Mouse (Mus musculus) embryonic facial prominence, embryonic 12.5 days (tissue): ENCODE data around the gene Cdk18. TPM values are rescaled to one million over a fixed set of nuclear protein-coding genes. Genes with fewer than 3 reads are reported as not detected.
"Not testable (repeated sequence)": the region's sequence is repeated elsewhere in the genome, so short reads cannot be mapped to it uniquely, and the experiment has no call there.

Source experiments
- ATAC-seq: fragments of 200-750 bp; cut with Nextera tagmentation; 2 replicates; pipeline ENCODE4 v1.8.0; 2017; ENCODE audit not compliant: insufficient number of reproducible peaks, insufficient read depth, low FRiP score, low TSS enrichment
- H3K27ac ChIP-seq: fragments of 300-500 bp; sonication (generic); 2 replicates; pipeline ENCODE4 v1.5.1; 2016; ENCODE audit warnings: mild to moderate bottlenecking
- H3K27me3 ChIP-seq: fragments of 300-500 bp; sonication (generic); 2 replicates; pipeline ENCODE4 v1.6.1; 2016; ENCODE audit warnings: mild to moderate bottlenecking, moderate library complexity
- H3K36me3 ChIP-seq: fragments of 300-500 bp; sonication (generic); 2 replicates; pipeline ENCODE4 v1.6.1; 2016; ENCODE audit warnings: mild to moderate bottlenecking
- H3K4me1 ChIP-seq: fragments of 300-500 bp; sonication (generic); 2 replicates; pipeline ENCODE4 v1.6.1; 2016
- H3K4me2 ChIP-seq: fragments of 300-500 bp; sonication (generic); replicated peaks from 2 replicates; pipeline ENCODE4 v1.6.1; 2016; ENCODE audit warnings: mild to moderate bottlenecking, moderate library complexity
- H3K4me3 ChIP-seq: fragments of 300-500 bp; sonication (generic); 2 replicates; pipeline ENCODE4 v1.5.1; 2016; ENCODE audit warnings: mild to moderate bottlenecking
- H3K9ac ChIP-seq: fragments of 300-500 bp; sonication (generic); 2 replicates; pipeline ENCODE4 v1.6.1; 2016; ENCODE audit warnings: mild to moderate bottlenecking, moderate library complexity
- H3K9me3 ChIP-seq: fragments of 300-500 bp; sonication (generic); 2 replicates; pipeline ENCODE4 v1.6.1; 2016; ENCODE audit warnings: mild to moderate bottlenecking, moderate library complexity
- WGBS: fragments of 180-500 bp; shearing (Covaris S2); methylation state at CpG from one replicate; pipeline ENCODE4 v1.1.7; 2016; 5-methylcytosine and 5-hydroxymethylcytosine counted together
- polyA plus RNA-seq: library from polyadenylated mRNA; unstranded; fragments of >200 nt; fragmentation: Nextera tagmentation; extraction: Ambion mirVana; gene quantifications from 2 replicates; pipeline ENCODE4 v1.2.1, GENCODE M21; 2016

The Cdk18 gene
- polyA plus RNA-seq, result 2.9 and 3.3 TPM in 2 replicates

DNA sequence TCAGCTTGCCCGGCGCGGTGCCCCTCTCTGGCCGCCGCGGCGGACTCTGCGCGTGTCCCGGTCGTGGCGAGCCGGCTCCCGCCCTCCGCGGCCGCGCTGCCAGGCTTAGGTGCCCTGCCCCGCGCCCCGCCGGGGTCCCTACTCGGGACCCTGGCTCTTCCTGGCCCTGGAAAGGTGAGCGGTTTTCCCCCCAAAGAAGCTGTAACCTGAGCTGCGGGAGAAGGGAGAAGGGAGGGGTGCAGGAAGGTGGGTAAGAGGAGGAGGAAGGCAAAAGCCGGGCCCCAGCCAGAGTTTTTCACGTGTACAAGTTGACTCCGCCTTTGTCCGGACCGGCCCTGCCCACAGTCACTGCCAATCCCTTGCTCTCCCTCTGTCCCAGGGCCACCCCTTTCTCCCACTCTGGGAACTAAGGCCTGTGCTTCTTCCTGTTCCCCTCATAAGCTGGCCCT lies at the start of gene Cdk18:
Gene Cdk18 (minus strand): TSS at position 269 of the 449 bp plus-strand sequence.
- Histone ChIP-seq H3K9me3 (no peaks in the 10 kb centered on the region), H3K27ac (no peak within 1 kb of the TSS), H3K4me3 (peak within 1 kb of the TSS; percentile 61), H3K36me3 (no peaks in the 10 kb centered on the region), H3K4me2 (peak within 1 kb of the TSS; percentile 91), H3K9ac (peak within 1 kb of the TSS; percentile 54), H3K27me3 (peaks cover 25% of the 10 kb centered on the region), H3K4me1 (peaks cover 14% of the 10 kb centered on the region; the same call in 1 of the 2 replicates)
- ATAC-seq, result peak; percentile 65
- WGBS, result under 1% methylated on average over 30 of the region's 30 CpGs

DNA sequence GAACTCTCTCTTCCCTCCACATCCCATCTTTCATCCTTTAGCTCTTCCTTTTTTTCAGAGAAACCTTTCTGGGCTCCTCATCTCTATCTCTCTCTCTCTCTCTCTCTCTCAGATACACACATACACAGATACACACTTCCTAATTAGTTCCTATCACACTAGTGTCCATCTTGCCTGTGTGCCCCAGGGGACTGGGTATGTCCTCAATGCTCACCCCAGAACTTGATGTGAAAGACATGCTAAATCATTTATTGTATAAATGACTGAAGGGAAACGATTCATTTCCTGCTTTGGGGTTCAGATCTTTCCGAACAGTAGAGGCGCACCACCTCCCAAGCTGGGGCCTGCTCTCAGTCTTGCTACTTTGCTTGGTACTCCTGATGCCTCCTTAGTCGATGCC lies 49.7 kb upstream of the Cdk18 start:
- Histone ChIP-seq H3K4me2 (no peak overlapping the region), H3K36me3 (no peaks in the 10 kb centered on the region), H3K27me3 (peaks cover 65% of the 10 kb centered on the region), H3K4me1 (peaks cover 22% of the 10 kb centered on the region), H3K9ac (no peak overlapping the region), H3K27ac (no peak overlapping the region), H3K4me3 (no peak overlapping the region), H3K9me3 (no peaks in the 10 kb centered on the region)
- ATAC-seq, result no peak
- WGBS, result 37% methylated on average over 4 of the region's 4 CpGs

DNA sequence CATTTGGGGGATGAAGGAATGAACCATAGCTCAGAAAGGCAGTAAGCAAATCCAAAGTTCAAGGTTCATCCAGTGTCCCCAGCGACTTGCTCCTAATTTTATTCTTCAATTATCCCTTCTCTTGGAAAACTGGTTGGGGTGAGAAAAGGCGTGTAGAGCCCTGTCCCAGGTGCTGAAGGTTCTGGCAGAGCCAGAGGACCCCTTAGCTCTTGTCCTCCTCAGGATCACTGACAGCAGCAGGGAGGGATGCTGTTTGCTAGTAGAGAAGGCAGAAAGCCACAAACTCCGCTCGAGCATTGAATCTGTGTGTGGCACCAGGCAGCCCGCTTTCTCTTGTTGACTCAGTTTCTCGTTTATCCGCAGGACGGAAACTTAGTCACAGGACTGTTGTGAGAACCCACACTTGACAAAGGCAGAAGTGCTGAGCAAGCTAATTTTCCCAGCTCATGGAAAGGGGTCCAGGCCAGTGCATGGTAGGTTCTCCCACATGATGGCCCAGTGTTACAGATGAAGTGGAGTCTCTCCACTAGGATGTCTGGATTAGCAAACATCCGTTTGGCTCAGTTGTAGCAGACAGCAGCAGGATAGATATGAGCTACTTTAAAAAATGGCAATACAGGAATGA lies 49.1 kb upstream of the Cdk18 start:
- Histone ChIP-seq H3K27me3 (peaks cover 59% of the 10 kb centered on the region), H3K9ac (no peak overlapping the region), H3K27ac (no peak overlapping the region), H3K4me3 (no peak overlapping the region), H3K4me1 (peaks cover 22% of the 10 kb centered on the region), H3K36me3 (no peaks in the 10 kb centered on the region), H3K4me2 (no peak overlapping the region), H3K9me3 (no peaks in the 10 kb centered on the region)
- ATAC-seq, result no peak
- 32% methylated on average over 9 of the region's 9 CpGs for WGBS

DNA sequence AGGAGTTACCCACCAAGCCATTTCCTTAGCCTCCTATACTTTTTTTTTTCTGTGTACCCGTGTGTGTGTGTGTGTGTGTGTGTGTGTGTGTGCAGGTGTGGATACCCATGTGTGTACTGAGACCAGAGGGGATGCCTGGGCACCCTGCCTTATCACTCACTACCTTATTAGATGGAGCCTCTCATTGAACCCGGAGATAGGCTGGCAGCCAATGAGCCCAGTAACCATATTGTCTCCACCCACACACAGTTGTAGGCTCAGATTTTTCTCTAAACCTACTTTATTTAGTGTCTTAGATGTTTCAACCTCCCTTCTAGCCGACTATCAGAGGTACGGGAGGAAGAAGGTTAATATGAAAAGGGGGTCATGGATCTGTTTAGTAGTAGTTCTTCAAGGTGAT lies 46.8 kb upstream of the Cdk18 start:
- no peak overlapping the region for H3K27ac ChIP-seq
- H3K27me3 ChIP-seq, result peaks cover 41% of the 10 kb centered on the region
- WGBS, result 84% methylated on average over 4 of the region's 4 CpGs

DNA sequence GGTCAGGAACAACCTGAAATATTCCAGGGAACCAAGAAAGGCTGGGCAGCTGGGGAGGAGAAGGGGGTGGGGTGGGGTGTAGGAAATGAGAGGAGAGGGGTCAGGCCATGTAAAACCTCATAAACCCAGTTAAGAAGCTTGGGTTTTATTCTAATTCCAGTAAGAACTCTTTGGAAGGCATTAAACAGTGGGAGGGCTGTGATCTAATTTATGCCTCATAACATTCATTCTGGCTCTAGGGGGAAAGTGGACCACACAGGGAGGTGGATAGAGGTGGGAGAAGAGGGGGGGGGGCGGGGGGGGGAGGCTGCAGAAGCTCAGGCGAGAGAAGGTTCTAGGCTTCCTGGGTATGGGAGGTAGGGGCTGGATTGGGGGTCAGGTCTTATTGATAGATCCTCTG lies 32.1 kb upstream of the Cdk18 start:
- Histone ChIP-seq H3K36me3 (no peaks in the 10 kb centered on the region), H3K4me1 (peaks cover 7% of the 10 kb centered on the region; the same call in 1 of the 2 replicates), H3K4me2 (no peak overlapping the region), H3K27me3 (peaks cover 10% of the 10 kb centered on the region; the same call in 1 of the 2 replicates), H3K9ac (no peak overlapping the region), H3K9me3 (no peaks in the 10 kb centered on the region), H3K4me3 (no peak overlapping the region), H3K27ac (no peak overlapping the region)
- 27% methylated on average over 2 of the region's 2 CpGs for WGBS
- no peak for ATAC-seq

More for the DNA sequence above, 46.8 kb upstream of the Cdk18 start:
- ATAC-seq, result no peak
- Histone ChIP-seq H3K4me2 (no peak overlapping the region), H3K36me3 (no peaks in the 10 kb centered on the region), H3K4me1 (peaks cover 9% of the 10 kb centered on the region), H3K4me3 (no peak overlapping the region), H3K9me3 (no peaks in the 10 kb centered on the region), H3K9ac (no peak overlapping the region)

DNA sequence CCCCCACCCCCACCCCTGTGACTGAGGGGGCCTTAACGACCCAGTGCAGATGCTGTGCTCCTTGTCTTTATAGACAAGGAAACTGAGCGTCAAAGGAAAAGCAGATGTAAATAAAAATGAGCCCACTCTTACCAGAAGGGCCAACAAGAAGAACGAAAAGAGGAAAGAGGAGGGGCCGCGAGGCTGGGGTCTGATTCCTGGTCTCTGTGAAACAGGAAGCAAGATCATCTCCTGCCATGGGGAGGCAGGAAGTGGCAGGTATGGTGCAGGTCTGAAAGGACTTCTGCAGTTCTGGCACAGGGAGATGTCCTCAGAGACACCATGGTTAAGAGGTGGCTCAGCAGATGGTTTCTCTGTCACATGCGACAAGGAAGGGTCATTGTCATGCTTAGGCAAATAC lies 31.2 kb upstream of the Cdk18 start:
- no peak overlapping the region for H3K27ac ChIP-seq
- H3K4me1 ChIP-seq, result peaks cover 7% of the 10 kb centered on the region; the same call in 1 of the 2 replicates
- ATAC-seq, result no peak
- no peak overlapping the region for H3K4me3 ChIP-seq
- H3K9ac ChIP-seq, result no peak overlapping the region
- H3K4me2 ChIP-seq, result no peak overlapping the region
- H3K27me3 ChIP-seq, result peaks cover 10% of the 10 kb centered on the region; the same call in 1 of the 2 replicates
- 54% methylated on average over 6 of the region's 6 CpGs for WGBS
- no peaks in the 10 kb centered on the region for H3K36me3 ChIP-seq
- no peaks in the 10 kb centered on the region for H3K9me3 ChIP-seq

DNA sequence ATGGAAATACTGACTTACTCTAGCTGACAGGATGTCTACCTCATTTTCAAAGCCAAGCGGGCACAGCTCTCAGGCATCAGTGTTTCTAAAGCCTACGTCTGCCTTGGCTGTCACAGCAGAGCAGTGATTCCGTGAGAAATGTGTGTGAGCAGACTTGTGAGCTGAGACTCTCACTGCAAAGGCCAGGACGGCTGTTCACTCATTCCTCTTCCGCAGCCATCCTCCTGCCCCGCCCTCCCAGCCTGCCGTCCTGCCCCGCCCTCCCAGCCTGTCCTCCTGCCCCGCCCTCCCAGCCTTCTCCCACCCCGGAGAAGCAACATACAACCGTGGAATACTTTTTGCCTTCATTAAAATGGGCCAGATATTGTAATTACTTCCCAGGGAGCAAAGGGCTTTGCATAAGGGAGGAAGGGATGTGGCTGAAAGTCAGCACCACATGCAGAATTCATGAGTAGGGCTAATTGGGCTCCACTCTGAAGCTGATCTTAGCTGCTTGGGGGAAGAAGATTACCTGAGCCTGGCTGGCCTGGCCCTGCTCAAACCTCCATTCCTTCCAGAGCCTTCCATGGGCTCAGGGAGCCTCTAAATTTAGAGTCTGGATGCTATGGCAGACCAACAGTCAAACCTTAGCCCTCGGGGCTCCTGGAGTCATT lies 28.8 kb upstream of the Cdk18 start:
- peaks cover 7% of the 10 kb centered on the region; the same call in 1 of the 2 replicates for H3K4me1 ChIP-seq

DNA sequence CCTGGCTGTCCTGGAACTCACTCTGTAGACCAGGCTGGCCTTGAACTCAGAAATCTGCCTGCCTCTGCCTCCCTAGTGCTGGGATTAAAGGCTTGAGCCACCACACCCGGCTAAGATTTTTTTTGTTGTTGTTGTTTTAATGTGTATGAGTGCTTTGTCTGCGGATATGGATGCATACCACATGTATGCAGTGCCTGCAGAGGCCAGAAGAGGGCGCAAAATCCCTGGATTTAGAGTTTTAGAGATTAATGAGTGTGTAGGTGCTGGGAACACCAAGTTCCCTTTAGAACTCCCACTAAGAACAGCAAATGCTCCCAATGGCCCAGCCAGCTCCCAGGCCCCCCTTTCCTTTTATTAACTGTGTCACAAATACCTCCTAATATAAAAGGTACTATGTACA lies 26.4 kb upstream of the Cdk18 start:
- Histone ChIP-seq H3K4me3 (no peak overlapping the region), H3K27me3 (peaks cover 14% of the 10 kb centered on the region; the same call in 1 of the 2 replicates), H3K4me1 (peaks cover 7% of the 10 kb centered on the region; the same call in 1 of the 2 replicates), H3K36me3 (no peaks in the 10 kb centered on the region), H3K4me2 (no peak overlapping the region), H3K9ac (no peak overlapping the region), H3K9me3 (no peaks in the 10 kb centered on the region), H3K27ac (no peak overlapping the region)
- 58% methylated on average over 3 of the region's 3 CpGs for WGBS
- no peak for ATAC-seq

More for the DNA sequence above, 28.8 kb upstream of the Cdk18 start:
- Histone ChIP-seq H3K9me3 (no peaks in the 10 kb centered on the region), H3K9ac (no peak overlapping the region; the same call in 1 of the 2 replicates), H3K4me2 (peak overlapping the region; percentile 44), H3K27me3 (peaks cover 14% of the 10 kb centered on the region; the same call in 1 of the 2 replicates), H3K27ac (0 out of 2 replicates have a peak overlapping the region, but pooled peaks have one; percentile 1), H3K4me3 (peak overlapping the region; percentile 17; the same call in 1 of the 2 replicates), H3K36me3 (no peaks in the 10 kb centered on the region)
- ATAC-seq, result no peak
- 7% methylated on average over 12 of the region's 12 CpGs for WGBS

DNA sequence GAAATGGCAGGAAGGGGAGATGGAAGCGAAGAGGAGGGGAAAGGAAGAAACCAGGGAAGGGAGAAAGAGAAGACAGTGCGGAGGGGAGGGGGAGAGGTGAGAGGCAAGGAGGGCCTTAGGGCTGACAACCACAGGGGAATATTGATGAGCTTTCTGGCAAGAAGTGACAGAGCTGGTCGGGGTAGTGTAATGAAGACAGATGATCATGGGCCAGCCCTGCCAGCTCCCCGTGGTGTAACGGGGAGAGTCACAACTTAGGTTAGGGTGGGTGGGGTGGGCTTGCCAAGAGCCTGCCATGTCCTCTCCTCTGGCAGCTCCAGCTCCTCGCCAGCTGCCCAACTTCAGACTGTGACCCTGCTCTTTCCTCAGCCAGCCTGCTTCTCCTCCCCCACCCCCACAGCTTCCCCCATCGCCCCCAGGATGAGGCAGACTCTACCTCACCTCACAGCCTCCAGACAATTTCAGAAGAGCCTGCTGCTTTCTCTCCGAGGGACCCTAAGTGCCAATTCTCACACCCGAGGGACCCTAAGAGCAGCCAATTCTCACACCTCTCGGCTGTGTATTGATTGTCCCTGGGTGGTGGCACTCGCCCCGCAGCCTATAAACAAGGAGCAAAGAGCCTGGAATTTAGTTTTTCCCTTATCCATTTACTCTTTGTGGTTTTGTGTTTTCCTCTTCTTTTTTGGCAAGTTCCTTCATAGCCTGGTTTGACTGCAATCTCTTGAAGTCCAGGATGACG lies 25.5 kb upstream of the Cdk18 start:
- H3K9me3 ChIP-seq, result no peaks in the 10 kb centered on the region
- H3K27ac ChIP-seq, result no peak overlapping the region
- ATAC-seq, result no peak
- H3K4me1 ChIP-seq, result peaks cover 7% of the 10 kb centered on the region; the same call in 1 of the 2 replicates
- peaks cover 14% of the 10 kb centered on the region; the same call in 1 of the 2 replicates for H3K27me3 ChIP-seq
- no peak overlapping the region for H3K4me2 ChIP-seq
- H3K36me3 ChIP-seq, result no peaks in the 10 kb centered on the region
- no peak overlapping the region for H3K4me3 ChIP-seq
- no peak overlapping the region for H3K9ac ChIP-seq
- WGBS, result 36% methylated on average over 13 of the region's 13 CpGs

DNA sequence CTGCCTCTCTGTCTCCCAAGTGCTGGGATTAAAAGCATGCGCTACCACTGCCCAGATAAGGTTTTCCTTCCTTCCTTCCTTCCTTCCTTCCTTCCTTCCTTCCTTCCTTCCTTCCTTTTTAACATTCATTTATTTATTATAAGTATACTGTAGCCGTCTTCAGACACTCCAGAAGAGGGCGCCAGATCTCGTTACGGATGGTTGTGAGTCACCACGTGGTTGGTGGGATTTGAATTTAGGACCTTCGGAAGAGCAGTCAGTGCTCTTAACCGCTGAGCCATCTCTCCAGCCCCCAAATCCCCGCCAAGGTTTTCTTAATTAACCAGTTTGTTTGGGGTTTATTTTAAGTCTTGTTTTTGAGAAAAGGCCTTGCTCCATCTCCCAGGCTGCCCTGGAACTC lies 23.1 kb upstream of the Cdk18 start:
- H3K27me3 ChIP-seq, result peaks cover 25% of the 10 kb centered on the region
- H3K9ac ChIP-seq, H3K4me2 ChIP-seq, H3K4me3 ChIP-seq, H3K36me3 ChIP-seq, H3K4me1 ChIP-seq, H3K27ac ChIP-seq, ATAC-seq, H3K9me3 ChIP-seq: not testable (repeated sequence)
- WGBS, result 50% methylated on average over 9 of the region's 9 CpGs

DNA sequence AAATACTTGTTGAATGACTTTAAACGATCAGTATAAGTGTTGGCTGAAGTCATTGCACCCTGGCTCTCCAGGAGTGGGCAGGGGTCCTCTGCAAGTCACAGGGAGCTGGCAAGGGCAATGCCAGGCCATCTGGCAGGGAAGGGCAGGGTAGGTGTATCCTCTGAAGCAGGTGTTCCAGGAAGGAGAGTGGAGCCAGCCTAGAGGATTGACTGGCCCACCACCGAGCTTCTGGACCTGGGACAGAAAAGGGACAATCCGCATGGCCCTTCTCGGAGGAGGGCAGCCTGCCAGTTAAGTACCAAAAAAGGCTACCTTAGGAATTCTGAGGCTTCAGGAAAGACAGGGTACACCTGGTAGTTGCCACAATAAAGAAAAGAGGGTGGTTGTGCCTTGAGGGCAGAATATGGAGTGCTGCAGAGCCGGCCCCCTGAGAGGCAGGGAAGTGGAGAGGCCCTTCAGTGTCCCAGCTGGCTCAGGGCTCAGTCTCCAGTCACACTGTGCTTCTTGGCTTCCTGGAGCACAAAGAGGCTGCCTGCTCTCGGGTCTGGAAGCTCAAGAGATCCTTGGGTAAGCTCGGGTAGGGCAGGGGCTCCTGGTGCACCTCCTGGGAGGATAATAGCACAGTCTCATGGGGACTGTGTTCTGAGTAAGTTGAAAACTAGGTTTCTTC lies 21.9 kb upstream of the Cdk18 start:
- peaks cover 25% of the 10 kb centered on the region for H3K27me3 ChIP-seq
- no peak overlapping the region for H3K27ac ChIP-seq
- no peak for ATAC-seq
- no peak overlapping the region for H3K4me2 ChIP-seq
- 0 out of 2 replicates have a peak, but pooled peaks cover 4% of the 10 kb centered on the region for H3K4me1 ChIP-seq
- H3K4me3 ChIP-seq, result no peak overlapping the region
- no peak overlapping the region for H3K9ac ChIP-seq
- no peaks in the 10 kb centered on the region for H3K36me3 ChIP-seq
- WGBS, result 54% methylated on average over 7 of the region's 7 CpGs
- no peaks in the 10 kb centered on the region for H3K9me3 ChIP-seq
